Mouse (Mus musculus): ENCODE measurements around the gene Grb10. TPM values are rescaled to one million over a fixed set of nuclear protein-coding genes. Genes with fewer than 3 reads are reported as not detected.

The Grb10 gene
- polyA plus RNA-seq, 1 experiment from 2014 or later: 121 TPM

DNA sequence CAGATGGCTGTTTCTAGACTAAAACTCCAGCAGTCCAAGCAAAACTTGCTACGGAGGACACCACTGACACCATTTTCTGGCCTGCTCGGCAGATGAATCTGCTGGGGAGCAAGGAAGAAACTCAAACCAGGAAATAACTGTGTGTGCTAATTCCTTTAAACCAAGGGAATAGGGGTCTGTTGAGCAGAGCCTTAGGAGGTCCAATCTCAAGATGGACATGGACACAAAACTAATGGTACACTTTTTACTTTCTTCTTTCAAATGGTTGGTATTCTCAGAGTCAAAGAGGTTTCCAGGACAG, 80.5 kb downstream of the Grb10 start:
- Histone ChIP-seq H3K9me3 (ENCODE audit: low read length) (no peaks in the 10 kb centered on the region), H3K27me3 (ENCODE audit: insufficient read depth, low read length) (no peaks in the 10 kb centered on the region), H3K36me3 (replicated peaks; ENCODE audit: insufficient read depth, low read length) (peaks cover 5% of the 10 kb centered on the region; the same call in 1 of the 2 replicates), H3K4me3 (ENCODE audit: low read depth, low read length) (no peak overlapping the region), H3K9ac (replicated peaks) (no peak overlapping the region), H3K27ac (ENCODE audit: low read depth) (no peak overlapping the region), H3K4me1 (ENCODE audit: insufficient read depth) (peaks cover 22% of the 10 kb centered on the region), H3K4me2 (ENCODE audit: low read depth, low read length) (no peak overlapping the region)
- 74% methylated on average over 2 of the region's 2 CpGs for WGBS (ENCODE audit: insufficient replicate concordance)
- DNase-seq: no peak
- no peak for ATAC-seq
- no peak for TF ChIP-seq CTCF (IDR thresholded peaks at IDR 0.05; ENCODE audit: low read depth)
- TF ChIP-seq EP300 (IDR thresholded peaks at IDR 0.05; ENCODE audit: low read depth): no peak

DNA sequence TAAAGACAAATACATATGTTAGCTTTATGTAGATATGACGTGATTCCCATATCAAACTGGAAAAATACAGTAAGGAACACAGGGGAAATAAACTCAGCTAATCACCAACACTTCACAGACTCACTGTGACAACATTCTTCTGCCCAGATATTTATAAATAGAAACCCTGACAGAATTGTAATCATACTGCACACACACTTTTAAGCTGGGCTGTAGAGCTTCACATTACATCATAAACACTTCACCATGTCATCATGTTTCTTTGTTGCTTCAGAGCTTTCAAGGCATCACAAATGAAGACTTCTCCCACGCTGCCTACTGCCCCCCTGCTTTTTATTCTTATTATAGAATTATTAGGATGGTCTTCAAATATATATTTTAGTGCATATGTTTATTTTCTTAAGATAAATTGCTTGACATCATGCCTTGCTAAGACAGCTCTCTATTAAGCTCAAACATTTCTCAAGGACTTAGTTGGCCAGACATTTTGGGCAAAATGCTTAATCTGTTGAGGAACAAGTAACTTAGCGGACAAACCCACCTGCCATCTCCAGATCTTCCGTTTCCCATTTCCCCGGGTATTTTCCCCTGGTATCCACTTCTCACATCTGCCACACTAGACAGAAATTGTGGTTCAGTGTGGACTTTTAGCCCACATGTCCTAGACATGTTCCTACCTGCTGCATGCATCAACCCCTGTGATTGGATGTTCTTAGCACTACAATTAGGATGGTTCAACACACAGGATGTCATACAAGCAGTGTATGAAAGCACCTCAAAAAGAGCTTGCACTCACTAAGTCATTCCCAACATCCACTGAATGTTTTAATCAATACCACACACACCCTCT, 81.0 kb downstream of the Grb10 start:
- WGBS (ENCODE audit: insufficient replicate concordance): 79% methylated on average over 5 of the region's 5 CpGs

DNA sequence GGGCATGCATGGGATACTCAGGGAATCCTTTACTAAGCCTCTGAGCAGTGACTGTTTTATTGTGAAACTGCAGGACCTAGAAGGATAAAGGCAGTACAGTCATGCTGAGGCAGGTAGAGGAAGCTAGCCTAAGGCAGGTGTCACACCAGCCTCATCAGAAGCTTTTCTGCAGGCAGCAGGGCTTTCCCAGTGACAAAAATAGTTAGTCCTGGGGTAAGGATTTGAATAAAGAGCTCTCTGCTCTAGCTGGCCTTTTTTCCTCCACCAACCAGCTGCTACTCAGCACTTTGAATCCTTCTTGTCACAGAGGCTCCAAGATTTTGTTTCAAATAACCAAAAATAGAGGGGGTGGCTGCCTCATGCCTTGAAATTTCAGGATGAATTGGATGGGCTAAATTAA, 82.7 kb downstream of the Grb10 start:
- Histone ChIP-seq H3K9me3 (ENCODE audit: low read length) (no peaks in the 10 kb centered on the region), H3K36me3 (replicated peaks; ENCODE audit: insufficient read depth, low read length) (peaks cover 11% of the 10 kb centered on the region), H3K27me3 (ENCODE audit: insufficient read depth, low read length) (no peaks in the 10 kb centered on the region), H3K27ac (ENCODE audit: low read depth) (no peak overlapping the region), H3K4me1 (ENCODE audit: insufficient read depth) (peaks cover 12% of the 10 kb centered on the region), H3K4me2 (ENCODE audit: low read depth, low read length) (no peak overlapping the region), H3K9ac (replicated peaks) (no peak overlapping the region), H3K4me3 (ENCODE audit: low read depth, low read length) (no peak overlapping the region)
- TF ChIP-seq EP300 (IDR thresholded peaks at IDR 0.05; ENCODE audit: low read depth) (no peak), CTCF (IDR thresholded peaks at IDR 0.05; ENCODE audit: low read depth) (no peak)
- ATAC-seq (no peak), DNase-seq (no peak)

More for the DNA sequence above, 81.0 kb downstream of the Grb10 start:
- no peak for DNase-seq
- no peak overlapping the region for H3K9ac ChIP-seq (replicated peaks)
- H3K4me3 ChIP-seq (ENCODE audit: low read depth, low read length): no peak overlapping the region
- H3K4me2 ChIP-seq (ENCODE audit: low read depth, low read length): no peak overlapping the region
- TF ChIP-seq EP300 (IDR thresholded peaks at IDR 0.05; ENCODE audit: low read depth): no peak
- no peak for TF ChIP-seq CTCF (IDR thresholded peaks at IDR 0.05; ENCODE audit: low read depth)
- H3K36me3 ChIP-seq (replicated peaks; ENCODE audit: insufficient read depth, low read length): peaks cover 5% of the 10 kb centered on the region; the same call in 1 of the 2 replicates
- no peak overlapping the region for H3K27ac ChIP-seq (ENCODE audit: low read depth)
- no peaks in the 10 kb centered on the region for H3K27me3 ChIP-seq (ENCODE audit: insufficient read depth, low read length)
- no peaks in the 10 kb centered on the region for H3K9me3 ChIP-seq (ENCODE audit: low read length)
- peaks cover 22% of the 10 kb centered on the region for H3K4me1 ChIP-seq (ENCODE audit: insufficient read depth)
- no peak for ATAC-seq

DNA sequence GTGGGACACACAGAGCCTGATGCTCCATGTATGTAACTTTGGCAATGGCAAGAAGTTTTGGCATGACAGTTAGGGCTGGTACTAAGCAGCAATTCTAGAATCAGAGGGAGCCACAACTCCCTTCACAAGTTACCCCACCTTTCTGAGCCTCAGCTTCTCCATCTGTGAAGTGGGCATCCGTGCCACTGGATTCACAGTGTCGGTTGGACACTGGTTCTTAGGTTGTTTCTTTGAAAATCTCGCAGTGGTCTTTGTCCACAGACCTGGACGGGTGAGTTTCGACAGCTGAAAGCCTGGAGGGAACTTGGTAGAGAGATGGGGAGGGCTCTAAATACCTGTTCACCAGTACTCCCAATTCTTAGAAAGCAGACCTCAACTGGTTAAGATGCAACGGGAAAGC, 83.9 kb downstream of the Grb10 start:
- Histone ChIP-seq H3K27ac (ENCODE audit: low read depth) (no peak overlapping the region), H3K9ac (replicated peaks) (no peak overlapping the region), H3K27me3 (ENCODE audit: insufficient read depth, low read length) (no peaks in the 10 kb centered on the region), H3K4me3 (ENCODE audit: low read depth, low read length) (no peak overlapping the region), H3K4me2 (ENCODE audit: low read depth, low read length) (no peak overlapping the region), H3K9me3 (ENCODE audit: low read length) (no peaks in the 10 kb centered on the region), H3K4me1 (ENCODE audit: insufficient read depth) (peaks cover 6% of the 10 kb centered on the region; the same call in 1 of the 2 replicates), H3K36me3 (replicated peaks; ENCODE audit: insufficient read depth, low read length) (peaks cover 17% of the 10 kb centered on the region)
- TF ChIP-seq CTCF (IDR thresholded peaks at IDR 0.05; ENCODE audit: low read depth): no peak
- TF ChIP-seq EP300 (IDR thresholded peaks at IDR 0.05; ENCODE audit: low read depth): no peak
- 84% methylated on average over 6 of the region's 6 CpGs for WGBS (ENCODE audit: insufficient replicate concordance)
- DNase-seq (no peak), ATAC-seq (no peak)

DNA sequence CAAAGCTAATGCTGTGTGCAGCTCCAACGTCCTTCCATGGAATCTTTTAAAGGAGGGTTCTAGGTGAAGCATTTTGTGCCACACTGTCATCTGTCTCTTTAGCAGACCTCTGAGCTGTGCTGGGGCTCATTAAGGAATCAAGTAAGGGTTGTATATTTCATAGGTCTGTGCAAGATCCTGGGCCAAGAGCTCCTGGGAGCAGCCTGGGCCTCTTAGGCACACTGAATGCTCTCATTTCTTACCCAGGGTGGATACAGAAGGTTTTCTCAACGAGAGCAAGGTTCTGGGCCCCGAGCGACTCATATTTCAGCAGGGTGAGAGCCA, 84.4 kb downstream of the Grb10 start:
- WGBS (ENCODE audit: insufficient replicate concordance): 85% methylated on average over 4 of the region's 4 CpGs
- Histone ChIP-seq H3K9ac (replicated peaks) (no peak overlapping the region), H3K27ac (ENCODE audit: low read depth) (no peak overlapping the region), H3K4me3 (ENCODE audit: low read depth, low read length) (no peak overlapping the region), H3K27me3 (ENCODE audit: insufficient read depth, low read length) (no peaks in the 10 kb centered on the region), H3K9me3 (ENCODE audit: low read length) (no peaks in the 10 kb centered on the region), H3K4me1 (ENCODE audit: insufficient read depth) (peaks cover 7% of the 10 kb centered on the region; the same call in 1 of the 2 replicates), H3K4me2 (ENCODE audit: low read depth, low read length) (no peak overlapping the region), H3K36me3 (replicated peaks; ENCODE audit: insufficient read depth, low read length) (peaks cover 17% of the 10 kb centered on the region)
- TF ChIP-seq CTCF (IDR thresholded peaks at IDR 0.05; ENCODE audit: low read depth) (no peak), EP300 (IDR thresholded peaks at IDR 0.05; ENCODE audit: low read depth) (no peak)
- no peak for ATAC-seq
- DNase-seq: no peak

DNA sequence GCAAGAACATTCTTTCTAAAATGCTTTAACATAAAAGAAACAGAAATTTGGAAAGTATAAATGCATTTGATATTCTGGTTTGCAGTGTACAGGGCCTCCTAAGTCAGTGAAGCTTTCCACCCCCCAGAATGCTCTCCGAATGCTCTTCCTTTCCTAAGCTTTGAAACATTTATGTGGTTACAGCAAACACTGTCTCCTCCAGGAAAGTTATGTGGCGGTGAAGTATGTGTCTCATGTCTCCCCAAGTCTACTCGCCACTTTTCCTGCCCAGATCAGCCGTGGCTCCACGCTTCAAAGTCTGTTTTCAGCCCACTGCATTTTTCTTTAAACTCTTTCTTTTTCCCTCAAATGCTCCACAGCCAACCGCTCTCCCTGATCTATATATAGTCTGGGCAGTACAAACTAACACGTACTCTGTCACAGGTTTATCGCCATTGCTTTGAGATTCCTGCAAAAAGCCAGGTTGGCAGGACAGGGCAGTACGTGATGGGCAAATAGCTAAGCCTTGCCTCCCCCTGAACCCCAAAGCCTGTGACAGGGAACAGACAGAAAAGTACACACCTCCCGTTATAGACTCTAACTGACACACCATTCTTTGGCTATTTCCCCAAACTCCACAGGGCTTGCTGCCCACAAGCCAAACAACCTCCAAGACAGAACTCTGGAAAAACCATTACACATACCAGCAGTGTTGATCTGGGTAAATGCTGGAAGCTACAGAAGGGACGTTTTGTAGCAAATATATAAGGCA, 84.9 kb downstream of the Grb10 start:
- ATAC-seq (no peak), DNase-seq (no peak)
- Histone ChIP-seq H3K9me3 (ENCODE audit: low read length) (no peaks in the 10 kb centered on the region), H3K4me2 (ENCODE audit: low read depth, low read length) (no peak overlapping the region), H3K27ac (ENCODE audit: low read depth) (no peak overlapping the region), H3K27me3 (ENCODE audit: insufficient read depth, low read length) (no peaks in the 10 kb centered on the region), H3K9ac (replicated peaks) (no peak overlapping the region), H3K4me3 (ENCODE audit: low read depth, low read length) (no peak overlapping the region), H3K4me1 (ENCODE audit: insufficient read depth) (peaks cover 13% of the 10 kb centered on the region), H3K36me3 (replicated peaks; ENCODE audit: insufficient read depth, low read length) (peaks cover 19% of the 10 kb centered on the region)
- TF ChIP-seq CTCF (IDR thresholded peaks at IDR 0.05; ENCODE audit: low read depth) (no peak), EP300 (IDR thresholded peaks at IDR 0.05; ENCODE audit: low read depth) (no peak)
- 71% methylated on average over 11 of the region's 11 CpGs for WGBS (ENCODE audit: insufficient replicate concordance)

All from liver, postnatal 0 days (tissue).